Mouse (Mus musculus) retina, adult 2 months (tissue): Measurements from ENCODE around the gene Dcaf4.

Experiments
- DNase-seq: peaks from one replicate; pipeline ENCODE4 v3.0.0-alpha.2; 2012; ENCODE audit warnings: low read depth, low spot score

The Dcaf4 gene

DNA sequence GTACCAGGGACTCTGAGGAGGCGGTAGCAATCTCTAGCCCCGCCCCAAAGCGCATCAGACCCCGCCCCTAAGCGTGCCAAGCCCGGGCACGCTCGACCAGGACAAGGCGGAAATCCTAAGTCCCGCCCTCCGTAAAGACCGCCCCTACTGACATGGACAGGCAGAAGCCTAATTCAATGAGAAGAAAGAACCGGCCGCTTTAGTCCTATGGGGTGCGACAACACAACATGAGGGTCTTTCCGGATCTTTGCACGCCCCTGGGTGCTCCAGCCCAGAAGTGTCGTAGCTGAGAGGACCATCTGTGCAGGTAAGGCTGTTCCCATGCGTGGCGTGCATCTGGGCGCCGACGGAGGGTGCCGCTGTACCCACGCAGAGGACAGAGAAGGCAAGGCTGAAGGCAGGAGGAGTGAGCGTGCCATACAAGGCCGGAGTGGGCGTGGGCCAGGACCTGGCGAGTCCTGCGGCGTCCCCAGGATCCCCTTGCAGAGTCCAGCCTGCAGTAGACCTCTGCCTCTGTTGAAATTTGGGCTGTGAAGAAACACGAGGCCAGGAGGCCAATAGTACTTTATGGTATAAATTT is at the start of gene Dcaf4:
Gene Dcaf4 (plus strand): TSS at position 156 of the 580 bp plus-strand sequence.
- peak; percentile 85 for DNase-seq

GRCm38 (mm10) chr12:83471760-83472159 is 48.5 kb upstream of the Dcaf4 start:
- no peak for DNase-seq

DNA sequence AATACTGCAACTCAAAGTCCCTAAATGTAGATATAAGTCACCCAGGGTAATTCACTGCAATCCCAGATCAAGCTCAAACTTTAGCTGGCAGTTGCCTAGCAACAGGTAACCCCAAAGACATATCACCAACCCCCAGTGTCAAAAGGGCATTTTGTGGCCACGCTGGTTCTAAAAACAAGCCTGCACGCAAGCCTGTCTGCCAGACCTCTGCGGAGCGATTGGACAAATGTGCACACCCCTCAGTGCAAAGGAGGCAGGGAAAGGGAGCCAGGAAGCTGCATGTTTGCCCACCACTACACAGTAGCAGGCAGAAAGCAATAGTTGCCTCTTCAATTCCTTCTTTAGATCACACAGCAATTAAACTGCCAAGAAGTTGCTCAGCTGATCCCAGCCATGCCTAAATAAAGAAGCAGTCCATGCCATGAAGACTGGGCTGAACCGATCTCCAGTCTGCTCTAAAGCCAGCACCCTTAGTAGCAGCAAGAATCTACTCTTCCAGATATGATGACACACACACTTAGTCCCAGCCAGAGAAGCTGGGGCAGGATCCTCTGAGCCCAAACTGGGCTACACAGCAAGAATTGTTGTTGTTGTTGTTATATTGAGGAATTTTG is 46.2 kb upstream of the Dcaf4 start:
- no peak for DNase-seq

- DNase-seq, result no peak
Observed at GRCm38 (mm10) chr12:83475419-83475818, 44.8 kb upstream of the Dcaf4 start.

DNA sequence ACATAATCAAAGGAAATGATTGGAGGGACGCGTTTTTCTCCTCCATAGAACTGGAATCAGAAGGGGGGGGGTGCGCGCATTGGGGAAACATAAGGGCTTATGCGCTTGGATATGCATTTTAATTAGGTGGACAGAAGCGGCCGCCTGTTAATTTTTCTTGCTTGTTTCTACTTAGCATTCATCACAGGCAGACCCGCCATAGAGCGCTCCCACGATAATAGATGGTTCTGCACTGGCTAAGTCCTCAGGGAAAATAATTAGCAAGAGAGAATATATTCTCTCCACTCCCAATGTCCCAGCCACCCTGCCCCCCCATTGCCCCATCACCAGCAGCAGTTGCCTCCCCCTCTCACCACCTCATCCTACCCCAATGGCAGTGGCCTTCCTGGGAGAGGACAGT is 44.0 kb upstream of the Dcaf4 start:
- no peak for DNase-seq

GRCm38 (mm10) chr12:83479140-83479539 is 41.1 kb upstream of the Dcaf4 start:
- DNase-seq, result no peak

- no peak for DNase-seq
Observed at GRCm38 (mm10) chr12:83479818-83480401, 40.4 kb upstream of the Dcaf4 start.

- no peak for DNase-seq
Observed at GRCm38 (mm10) chr12:83481439-83481838, 38.8 kb upstream of the Dcaf4 start.

GRCm38 (mm10) chr12:83483653-83484052 is 36.6 kb upstream of the Dcaf4 start:
- DNase-seq, result no peak

DNA sequence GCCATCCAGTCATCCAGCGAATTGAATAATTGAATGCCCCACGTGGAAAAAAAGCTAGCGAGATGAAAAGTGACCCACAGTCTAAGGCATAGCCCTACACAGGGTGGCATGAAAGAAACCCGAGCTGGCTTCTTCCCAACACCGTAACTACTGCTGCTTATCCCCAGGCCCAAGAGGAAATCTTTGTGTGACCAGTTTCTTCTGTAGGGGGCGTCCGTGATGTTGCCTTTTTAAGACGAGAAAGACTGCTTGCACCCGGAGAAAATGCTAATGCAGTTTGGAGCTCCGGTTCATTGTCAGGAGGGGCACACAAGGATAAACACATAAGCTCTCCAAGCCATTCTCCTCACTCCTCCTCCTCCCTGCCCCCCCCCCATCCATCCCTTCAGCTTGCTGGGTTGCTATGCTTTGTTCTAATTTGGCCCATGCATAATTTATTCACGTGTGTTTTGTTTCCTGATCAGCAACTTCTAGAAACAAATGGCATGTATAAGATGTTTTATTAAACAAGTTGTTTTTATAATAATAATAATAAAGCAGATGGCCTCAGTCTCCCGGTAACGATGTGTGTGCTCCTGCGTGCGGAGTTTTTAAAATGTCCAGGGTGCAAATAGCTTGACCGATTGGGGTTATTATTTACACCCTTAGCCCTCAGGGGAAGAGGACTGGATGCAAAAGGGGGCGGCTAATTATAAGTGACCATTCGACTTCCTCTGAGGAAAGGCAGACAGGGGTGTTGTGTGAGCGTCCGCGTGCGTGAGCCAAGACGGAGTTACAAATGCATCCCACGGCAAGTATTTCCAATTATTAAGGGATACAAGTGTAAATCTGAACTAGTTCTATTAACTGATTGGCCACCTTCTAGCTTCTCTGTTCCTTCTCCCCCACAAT is 35.2 kb upstream of the Dcaf4 start:
- no peak for DNase-seq

DNA sequence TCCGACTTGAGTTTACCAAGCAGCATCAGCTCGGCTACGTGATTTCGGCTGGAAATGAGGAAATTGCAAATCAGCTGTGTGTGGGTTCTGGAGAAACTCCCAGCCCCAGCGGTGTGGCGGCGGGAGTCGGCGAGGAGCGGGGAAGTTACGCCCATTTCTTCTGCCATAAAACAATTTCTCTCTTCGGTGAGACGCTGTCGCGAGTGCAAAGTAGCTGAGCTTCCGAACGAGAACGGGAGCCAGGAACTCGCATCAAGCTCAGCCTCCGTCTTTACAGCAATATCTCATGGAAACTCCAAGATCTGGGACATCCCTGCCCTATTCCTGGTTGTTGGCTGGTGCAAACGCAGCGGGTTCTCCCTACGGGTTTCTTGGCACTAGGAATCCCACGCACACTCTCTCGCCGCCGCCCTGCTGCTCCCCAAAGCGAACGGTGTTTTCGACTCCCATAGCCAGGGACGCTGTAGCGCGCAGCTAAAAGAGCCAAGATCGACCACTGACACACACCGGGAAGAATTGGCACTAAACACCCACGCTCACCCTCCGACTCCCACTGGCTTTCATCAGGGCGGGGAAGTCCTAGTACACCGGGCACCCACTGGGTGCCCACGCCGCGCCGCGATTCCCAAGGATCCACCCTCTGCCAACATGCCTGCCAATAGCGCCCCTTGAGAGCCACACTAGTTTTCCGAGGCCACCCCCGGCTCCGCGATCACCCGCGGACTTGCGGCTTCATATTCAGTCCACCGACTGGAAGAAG is 34.2 kb upstream of the Dcaf4 start:
- no peak for DNase-seq

- DNase-seq, result no peak
Observed at GRCm38 (mm10) chr12:83486671-83487461, 33.4 kb upstream of the Dcaf4 start.

DNA sequence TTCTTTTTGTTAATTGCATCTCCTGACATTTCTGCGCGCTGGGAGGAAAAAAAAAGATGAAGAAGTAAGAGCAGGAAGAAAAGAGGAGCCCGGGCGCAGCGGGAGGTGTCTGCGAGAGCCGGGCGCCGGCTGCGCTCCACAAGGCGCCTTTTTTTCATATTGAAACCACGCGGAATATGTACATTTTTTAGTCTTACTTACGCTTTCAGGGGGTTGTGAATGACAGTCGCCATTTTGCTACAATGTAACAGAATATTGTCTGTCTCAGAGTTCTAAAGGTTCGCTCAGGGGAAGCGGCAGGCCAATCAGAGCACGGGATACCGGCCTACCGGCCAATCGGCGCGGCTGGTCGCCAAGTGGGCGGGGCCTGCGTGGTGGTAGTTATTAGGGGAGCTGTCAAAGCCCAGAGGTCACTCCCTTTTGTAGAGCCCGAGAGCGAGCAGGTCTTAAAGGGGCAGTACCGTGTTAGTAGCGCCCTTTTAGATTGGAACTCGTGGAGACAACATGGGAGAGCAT is 32.7 kb upstream of the Dcaf4 start, which contains the start of gene Dpf3:
Gene Dpf3 (minus strand): TSS at position 241 of the 516 bp plus-strand sequence.
- peak; percentile 91 for DNase-seq

- DNase-seq, result no peak
Observed at GRCm38 (mm10) chr12:83488211-83488941, 31.9 kb upstream of the Dcaf4 start.

DNA sequence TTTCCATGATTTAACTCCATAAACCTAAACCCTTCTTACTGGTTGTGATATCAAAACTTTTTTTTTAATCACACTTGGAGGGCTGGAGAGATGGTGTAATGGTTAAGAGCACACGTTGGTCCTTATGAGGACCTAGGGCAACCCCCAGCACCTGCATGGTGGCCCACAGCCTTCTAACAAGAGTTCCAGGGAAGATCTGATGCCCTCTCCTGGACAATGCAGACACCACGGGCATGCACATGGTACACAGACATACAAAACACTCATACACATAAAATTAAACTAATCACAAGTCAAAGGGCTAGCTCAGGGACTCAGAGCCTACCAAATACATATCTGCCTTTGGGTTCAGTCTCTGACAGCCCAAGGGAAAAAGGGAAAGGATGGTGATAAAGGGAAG is 30.5 kb upstream of the Dcaf4 start:
- no peak for DNase-seq

DNA sequence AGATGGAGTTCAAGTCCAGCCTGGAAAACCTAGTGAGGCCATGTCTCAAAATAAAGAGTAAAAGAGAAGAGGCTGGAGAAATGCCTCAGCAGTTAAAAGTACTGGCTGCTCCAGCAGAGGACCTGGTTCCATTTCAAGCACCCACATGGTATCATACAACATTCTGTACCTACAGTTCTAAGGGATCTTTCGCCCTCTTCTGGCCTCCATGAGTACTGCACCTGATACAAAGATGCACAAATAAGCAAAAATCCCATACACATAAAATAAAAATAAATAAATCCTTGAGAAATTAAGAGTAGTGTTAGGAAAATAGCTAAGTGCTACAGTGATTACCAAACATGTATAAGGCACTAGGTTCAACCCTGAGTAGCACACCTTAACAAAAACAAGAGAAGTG is 28.7 kb upstream of the Dcaf4 start:
- no peak for DNase-seq

DNA sequence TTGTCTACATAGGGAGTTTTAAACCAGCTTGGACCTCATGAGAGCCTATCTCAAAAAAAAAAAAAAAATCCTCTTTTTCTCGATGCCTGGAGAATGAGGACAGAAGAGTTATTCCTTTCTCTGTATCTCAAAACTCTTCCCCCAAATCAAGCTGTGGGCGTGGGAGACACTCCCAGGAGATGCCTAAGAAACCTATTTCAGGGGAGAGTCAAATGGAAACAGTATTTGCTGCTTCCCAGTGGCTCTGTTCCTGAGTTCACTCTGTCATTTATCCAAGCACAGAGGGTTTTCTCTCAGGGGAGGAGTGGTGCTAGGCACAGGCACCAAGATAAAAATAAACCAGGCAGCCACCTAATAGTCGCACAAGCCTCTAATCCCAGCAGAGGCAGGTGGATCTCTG is 27.5 kb upstream of the Dcaf4 start:
- DNase-seq, result no peak

GRCm38 (mm10) chr12:83494196-83494595 is 26.1 kb upstream of the Dcaf4 start:
- DNase-seq, result no peak

- DNase-seq, result no peak
Observed at GRCm38 (mm10) chr12:83495248-83495960, 24.9 kb upstream of the Dcaf4 start.
